Mouse (Mus musculus) erythroid progenitor cell, adult 5-6 weeks (primary cell): ENCODE measurements around the gene Amhr2. TPM values are rescaled to one million over a fixed set of nuclear protein-coding genes. Genes with fewer than 3 reads are reported as not detected.

Experiments
- ATAC-seq: replicated peaks from 2 replicates; pipeline ENCODE4 v1.8.0; 2016; ENCODE audit warnings: moderate number of reproducible peaks, mild to moderate bottlenecking, moderate TSS enrichment, inconsistent platforms; ENCODE audit not compliant: poor library complexity, low FRiP score, severe bottlenecking
- total RNA-seq, 2 experiments: library from RNA; stranded (forward) in 1 of 2; stranded (reverse) in 1 of 2; fragments of 150-400 nt in 1 of 2; fragments of 186-747, 209-891 nt in 1 of 2; gene quantifications; 2 replicates each; pipeline versions ENCODE4 v1.2.3 to v1.2.4; 2015 to 2017; ENCODE audit warnings: low replicate concordance in 2 of 2

The Amhr2 gene
- total RNA-seq (2015; ENCODE audit: low replicate concordance) (not detected in 2 replicates), total RNA-seq (2017; ENCODE audit: low replicate concordance) (3.6 TPM in 1 of 2 replicates, not detected in the other)

DNA sequence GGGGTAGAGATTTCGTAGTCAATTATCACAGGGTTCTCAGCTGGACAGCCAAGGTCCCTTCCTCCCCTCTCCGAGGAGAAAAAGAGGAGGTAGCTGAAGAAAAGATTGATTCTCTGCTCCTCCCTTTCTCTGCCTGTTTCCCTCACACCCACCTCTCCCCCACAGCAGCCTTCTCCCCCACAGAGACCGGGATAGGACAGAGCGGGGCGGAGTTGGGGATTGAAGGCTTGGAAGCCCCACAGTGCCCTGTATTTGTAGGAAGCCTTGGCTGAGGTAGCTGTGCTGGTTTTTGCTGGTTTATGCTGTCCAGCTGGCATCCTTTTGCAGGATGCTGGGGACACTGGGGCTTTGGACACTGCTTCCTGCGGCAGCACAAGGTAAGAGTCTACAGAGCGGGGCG, at the start of gene Amhr2:
Gene Amhr2, plus strand, starts transcription at position 222 of the 400 bp plus-strand sequence.
- no peak for ATAC-seq

DNA sequence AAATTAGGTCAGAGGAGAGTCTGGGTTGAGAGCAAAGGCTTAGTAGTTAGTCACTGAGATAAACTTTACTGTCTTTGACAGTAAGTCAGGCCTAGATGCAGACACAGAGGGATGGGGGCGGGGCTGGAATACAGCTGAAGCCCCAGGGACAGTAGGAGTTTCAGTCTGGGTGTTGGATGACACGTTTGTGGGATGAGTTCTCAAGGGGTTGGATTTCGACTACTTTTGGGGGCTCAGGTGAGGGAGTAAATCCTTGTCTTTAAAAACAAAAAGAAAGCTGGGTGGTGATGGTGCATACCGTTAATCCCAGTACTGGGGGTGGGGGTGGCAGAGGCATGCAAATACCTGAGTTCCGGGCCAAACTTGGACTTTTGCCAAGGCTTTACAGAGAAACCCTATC, 46.5 kb upstream of the Amhr2 start:
- ATAC-seq, result no peak

DNA sequence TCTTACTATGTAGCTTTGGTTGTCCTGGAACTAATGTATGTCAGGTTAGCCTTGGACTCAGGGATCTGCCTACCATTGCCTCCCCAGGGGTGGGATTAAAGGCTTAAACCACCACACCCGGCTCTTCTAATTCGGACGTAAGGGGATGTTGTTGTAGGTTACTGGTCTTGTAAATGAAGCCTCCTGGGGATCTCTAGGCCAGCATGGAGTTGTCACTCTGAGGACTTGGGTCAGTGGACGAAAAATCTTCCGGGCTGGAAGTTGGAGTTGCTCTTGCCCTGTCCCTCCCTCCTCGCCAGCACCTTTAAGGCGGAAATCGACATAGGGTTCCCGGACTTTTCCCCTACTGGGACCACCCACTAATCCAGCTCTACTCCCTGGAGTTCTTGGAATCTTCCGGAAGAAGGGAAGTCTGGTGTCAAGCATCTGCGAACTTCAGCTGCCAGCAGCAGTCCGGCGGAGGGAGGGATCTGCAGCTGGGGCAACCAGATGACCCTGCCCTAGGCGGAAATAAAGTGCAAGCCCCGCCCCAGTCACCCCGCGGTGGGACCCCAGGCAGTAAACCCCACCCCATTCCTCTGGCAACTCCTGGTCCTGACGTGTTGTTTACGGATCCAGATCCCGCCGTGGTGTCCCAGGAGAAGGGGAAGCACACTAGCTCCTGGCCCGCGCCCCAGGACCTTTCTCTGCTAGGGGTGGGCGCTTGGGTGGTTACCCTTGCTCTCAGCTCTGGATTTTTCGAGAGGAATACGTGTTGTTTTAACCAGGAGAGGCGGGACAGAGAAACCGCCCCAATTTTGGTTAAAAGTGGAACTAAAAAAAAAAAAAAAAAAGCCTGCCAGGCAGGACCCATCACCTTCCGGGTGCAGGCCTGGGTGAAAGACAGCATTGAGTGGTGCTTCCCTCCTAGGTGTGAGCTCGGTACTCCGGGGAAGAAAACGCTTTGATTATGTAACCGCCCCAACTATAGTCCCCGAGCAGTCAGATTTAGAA, 45.6 kb upstream of the Amhr2 start:
- ATAC-seq, result peak; percentile 84

DNA sequence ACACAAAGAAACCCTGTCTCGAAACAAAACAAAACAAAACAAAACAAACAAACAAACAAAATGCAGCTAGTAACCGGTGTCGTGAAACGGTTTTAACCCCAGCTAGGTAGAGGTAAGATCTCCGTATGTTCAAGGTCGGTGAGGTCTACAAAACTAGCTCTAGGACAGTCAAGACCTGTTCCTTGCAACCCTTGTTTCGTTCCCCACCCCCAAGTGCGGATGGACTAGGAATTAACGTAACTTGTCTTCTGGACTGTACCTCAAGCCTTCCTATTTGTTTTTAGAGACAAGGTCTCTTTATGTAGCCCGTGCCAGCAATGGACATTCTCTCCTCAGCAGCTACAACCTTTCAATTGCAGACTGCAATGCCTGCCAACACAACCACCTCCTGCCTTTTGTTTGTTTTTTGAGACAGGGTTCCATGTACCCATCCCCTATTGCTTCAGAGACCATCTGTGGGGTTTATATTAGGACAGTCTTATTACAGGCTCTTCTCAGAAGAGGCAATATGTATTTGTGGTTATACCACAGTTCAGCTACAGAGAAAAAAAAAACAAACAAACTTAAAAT, 44.6 kb upstream of the Amhr2 start:
- no peak for ATAC-seq

DNA sequence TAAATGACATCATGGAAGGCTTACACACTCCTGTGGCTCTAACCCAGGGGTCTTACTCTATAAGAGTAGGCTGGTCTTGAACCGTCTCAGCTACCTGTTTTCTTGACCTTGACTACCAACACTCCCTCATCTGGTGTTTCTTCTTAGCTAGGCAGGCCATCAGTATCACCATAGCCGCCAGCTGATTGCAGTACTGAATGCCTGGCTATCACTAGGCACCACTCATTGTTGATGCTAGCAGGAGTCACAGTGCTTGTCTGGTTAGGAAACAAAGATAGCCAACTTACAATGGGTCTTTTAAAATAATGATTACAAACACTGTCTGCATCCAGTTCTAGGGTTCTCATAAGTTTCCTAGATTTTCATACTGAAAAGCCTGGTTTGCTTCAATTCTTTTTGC, 43.9 kb upstream of the Amhr2 start:
- ATAC-seq, result no peak

DNA sequence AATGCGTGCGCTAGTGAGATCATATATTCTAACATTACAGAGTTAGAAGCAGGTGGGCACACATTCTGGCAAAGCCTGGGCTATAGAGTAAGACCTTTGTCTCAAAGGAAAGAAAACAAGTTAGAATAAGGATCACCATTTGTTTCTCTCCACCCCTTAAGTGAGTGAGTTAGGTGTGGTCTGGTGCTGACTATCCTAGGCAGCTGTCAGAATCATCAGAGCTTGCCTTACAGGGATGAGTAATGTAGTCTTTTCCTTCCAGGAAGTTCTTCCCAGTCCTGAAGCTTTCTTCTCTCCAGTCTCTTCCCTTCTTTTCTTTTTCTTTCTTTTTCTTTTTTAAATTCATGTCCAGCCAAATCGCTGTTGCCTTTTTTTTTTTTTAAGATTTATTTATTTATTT, 43.0 kb upstream of the Amhr2 start:
- no peak for ATAC-seq

DNA sequence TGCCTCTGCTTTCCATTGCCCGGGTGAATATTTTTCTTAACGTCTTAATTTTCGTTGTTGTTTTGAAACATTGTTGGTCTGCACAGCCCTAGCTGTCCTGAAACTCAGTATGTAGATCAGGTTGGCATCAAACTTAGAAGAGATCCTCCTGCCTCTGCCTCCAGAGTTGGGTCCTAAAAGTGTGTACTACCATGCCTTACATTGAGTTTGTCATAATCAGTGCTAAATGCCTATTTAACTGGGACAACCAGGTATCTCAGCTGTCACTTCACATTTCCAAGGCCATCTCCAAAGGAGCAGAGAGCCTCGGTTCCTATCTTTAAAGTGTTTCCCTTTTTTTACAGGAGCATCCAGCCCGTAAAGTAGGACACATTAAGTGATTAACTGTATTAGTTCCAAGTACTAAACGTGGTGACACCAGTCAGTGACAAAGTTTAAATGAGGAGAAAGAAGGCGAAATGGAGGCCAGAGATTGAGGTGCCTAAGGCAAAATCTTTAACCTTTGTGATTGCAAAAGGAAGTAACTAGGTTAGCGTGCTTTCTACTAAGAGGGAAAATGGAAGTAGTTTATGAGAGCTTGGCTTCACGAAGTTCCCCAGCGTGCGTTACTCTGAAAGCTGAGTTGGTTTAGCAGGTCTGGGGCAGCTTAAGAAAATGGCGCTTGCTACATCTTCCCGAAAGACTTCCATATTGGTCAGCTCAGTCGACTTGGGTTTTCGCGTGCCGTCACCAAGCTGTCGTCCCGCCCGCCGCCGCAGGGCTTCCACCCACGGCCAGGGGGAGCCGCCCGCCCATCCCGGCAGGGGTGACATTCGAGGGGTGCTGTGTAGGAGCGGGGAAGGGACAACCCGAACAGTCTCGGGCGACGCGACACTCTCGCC, 40.3 kb upstream of the Amhr2 start:
- ATAC-seq, result peak; percentile 63

DNA sequence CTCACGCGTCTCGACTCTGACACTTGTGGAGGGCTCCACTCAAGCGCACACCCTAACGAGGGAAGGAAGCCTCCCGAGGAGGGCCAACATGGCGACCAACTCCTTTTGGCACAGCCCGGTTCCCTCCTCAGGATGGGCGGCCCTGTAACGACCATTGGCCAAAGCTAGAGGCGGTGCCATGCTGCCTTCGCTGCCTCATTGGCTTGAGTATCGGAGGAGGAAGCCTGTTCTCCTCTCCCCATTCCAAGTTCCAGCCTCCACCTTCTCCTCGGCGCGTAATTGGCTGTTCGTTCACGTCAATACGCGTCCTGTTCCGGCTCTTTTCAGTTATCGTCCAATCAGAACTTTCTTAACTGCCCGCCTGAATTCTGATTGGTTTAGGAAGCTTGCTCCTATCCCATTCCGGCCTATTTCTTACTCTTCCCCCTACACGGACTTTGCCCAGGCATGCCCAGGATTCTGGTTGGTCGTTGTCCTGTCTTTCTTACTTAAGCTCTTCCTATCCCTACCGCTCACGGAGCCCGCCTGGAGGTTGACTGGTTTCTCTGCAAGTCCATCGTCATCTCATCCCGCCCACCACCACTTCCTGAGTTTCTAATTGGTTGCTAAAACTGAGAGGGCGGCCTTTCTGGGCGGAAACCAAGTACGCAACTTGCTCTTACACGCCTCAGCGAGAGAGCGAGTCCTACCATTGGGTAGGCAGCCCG, 39.5 kb upstream of the Amhr2 start, which contains the start of gene Sp1:
Gene Sp1, plus strand, starts transcription at position 655 of the 707 bp plus-strand sequence.
- peak; percentile 83 for ATAC-seq

DNA sequence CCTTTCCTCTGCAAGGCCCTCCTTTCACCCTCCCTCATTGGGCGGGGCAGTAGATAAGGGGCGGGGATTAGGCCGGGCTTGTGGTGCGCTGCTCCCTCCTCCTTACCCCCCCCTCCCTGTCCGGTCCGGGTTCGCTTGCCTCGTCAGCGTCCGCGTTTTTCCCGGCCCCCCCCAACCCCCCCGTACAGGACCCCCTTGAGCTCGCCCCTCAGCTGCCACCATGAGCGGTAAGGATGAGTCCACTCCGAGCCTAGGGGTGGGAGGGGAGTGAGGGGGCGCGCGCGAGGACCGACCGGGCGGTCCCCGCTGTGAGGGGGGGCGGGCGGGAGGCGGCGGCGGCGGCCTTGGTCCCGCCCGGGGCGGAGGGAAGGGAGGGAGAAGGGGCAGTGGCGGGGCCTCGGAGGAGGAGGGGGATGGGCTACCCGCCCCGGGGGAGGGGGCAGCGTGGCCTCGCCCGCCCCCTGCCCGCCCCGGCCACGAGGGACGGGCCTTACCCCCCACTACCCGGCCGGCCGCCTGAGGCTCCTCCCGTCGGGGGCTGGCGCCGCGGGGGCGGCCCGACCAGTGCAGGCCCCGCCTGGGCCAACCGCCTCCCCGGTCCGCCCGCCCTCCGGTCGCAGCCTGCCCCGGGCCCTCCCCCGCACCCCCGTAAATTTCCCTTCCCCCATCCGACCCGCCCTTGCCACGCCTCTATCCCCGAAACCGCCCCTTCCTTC, 38.8 kb upstream of the Amhr2 start:
- ATAC-seq, result peak; percentile 31

DNA sequence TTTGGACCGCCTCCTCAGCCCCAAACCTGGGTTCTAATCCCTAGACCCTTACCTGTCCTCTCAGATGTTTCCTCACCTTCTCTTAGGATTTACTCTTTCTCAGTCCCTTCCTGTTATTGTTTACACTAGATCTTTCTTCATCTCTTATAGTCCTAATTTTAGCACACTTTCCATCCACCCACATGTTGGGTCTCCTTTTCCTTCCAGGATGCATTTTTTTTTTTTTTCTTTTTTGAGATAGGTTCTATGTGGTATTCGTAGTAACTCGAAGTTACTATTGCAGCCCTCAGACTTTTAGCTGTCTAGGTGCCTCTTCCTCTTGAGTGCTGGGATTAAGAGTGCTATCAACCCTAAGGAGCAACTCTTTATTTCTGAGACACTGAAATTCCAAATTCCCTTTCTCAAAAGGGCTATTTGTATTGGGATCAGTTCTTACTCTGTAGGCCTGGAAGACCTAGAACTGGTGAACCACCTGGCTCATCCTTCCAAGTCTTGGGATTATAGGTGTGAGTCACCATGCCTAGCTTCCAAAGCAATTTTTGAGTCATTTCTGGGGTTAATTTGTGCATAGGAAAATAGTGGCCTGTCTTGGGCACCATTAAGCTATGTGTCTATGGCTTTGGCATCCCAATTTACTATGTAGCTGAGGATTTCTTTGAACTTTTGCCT, 38.1 kb upstream of the Amhr2 start:
- ATAC-seq, result no peak

DNA sequence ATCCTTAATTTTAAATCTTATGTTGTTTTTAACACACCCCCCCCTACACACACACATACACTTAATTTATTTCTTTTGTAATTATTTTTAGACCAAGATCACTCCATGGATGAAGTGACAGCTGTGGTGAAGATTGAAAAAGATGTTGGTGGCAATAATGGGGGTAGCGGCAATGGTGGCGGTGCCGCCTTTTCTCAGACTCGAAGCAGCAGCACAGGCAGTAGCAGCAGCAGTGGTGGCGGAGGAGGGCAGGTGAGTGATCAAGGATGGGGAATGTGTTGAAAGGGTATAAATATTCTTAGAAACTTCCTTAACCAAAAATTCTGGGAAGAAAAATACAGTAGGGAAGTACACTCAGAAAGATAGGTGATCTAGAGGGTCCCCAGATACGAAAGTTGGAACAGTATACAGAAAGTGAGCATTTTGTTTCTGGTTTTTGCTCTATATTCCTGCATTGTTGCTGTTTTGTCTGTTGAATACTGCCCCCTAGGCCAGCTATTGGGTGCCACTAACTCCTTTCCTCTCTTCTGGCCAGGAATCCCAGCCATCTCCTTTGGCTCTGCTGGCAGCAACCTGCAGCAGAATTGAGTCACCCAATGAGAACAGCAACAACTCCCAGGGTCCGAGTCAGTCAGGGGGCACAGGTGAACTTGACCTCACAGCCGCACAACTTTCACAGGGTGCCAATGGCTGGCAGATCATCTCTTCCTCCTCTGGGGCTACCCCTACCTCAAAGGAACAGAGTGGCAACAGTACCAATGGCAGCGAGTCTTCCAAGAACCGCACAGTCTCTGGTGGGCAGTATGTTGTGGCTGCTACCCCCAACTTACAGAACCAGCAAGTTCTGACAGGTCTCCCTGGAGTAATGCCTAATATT, 37.2 kb upstream of the Amhr2 start:
- no peak for ATAC-seq

DNA sequence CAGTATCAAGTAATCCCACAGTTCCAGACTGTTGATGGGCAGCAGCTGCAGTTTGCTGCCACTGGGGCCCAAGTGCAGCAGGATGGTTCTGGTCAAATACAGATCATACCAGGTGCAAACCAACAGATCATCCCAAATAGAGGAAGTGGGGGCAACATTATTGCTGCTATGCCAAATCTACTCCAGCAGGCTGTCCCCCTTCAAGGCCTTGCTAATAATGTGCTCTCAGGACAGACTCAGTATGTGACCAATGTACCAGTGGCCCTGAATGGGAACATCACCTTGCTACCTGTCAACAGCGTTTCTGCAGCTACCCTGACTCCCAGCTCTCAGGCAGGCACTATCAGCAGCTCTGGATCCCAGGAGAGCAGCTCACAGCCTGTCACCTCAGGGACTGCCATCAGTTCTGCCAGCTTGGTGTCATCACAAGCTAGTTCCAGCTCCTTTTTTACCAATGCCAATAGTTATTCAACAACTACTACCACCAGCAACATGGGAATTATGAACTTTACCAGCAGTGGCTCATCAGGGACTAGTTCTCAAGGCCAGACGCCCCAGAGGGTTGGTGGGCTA, 36.5 kb upstream of the Amhr2 start:
- no peak for ATAC-seq

DNA sequence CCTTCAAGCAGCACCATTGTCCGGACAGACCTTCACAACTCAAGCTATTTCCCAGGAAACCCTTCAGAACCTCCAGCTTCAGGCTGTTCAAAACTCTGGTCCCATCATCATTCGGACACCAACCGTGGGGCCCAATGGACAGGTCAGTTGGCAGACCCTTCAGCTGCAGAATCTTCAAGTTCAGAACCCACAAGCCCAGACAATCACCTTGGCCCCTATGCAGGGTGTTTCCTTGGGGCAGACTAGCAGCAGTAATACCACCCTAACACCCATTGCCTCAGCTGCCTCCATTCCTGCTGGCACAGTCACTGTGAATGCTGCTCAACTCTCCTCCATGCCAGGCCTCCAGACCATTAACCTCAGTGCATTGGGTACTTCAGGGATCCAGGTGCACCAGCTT, 35.9 kb upstream of the Amhr2 start:
- no peak for ATAC-seq

DNA sequence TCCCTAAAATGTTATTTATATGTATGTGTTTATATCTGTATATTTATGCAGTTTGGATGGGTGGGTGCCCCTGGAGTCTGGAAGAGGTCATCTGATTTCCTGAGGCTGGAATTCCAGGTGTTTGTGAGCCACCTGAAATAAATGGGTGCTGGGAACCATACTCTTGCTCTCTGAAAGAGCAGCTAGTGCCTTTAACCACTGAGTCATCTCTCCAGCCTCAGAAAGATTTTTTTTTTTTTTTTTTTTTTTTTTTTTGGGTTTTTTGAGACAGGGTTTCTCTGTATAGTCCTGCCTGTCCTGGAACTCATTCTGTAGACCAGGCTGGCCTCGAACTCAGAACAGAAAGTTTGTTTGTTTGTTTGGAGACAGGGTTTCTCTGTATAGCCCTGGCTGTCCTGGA, 34.1 kb upstream of the Amhr2 start:
- ATAC-seq, result no peak

DNA sequence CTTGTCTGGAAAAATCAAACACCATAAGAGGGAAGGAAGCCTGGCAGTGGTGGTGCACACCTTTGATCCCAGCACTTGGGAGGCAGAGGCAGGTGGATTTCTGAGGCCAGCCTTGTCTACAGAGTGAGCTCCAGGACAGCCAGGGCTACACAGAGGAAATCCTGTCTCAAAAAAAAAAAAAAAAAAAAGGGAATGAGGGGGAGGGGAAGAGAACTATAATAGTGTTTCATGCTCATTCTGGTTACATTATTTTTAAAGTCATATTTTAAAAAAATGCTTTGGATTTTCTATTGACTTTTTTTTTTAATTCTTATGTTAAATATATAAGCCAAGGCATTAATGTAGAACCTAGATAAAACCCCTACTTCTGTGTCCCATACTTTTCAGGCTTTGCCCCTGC, 31.5 kb upstream of the Amhr2 start:
- no peak for ATAC-seq

DNA sequence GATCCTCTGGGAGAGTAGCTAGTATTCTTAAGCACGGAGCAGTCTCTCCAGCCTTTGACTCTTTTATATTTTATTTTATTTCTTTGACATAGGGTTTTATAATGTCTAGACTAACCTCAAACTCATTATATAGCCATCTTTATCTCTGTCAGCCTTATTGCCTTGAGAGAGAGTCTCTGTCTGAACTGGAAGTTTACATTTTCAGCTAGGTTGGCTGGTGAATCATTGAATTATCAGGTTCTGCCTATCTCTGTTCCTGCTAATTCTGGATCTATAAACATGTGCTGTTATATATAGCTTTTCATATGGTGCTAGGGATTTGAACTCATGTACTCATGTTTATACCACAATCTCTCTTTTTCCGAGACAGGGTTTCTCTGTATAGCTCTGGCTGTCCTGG, 27.6 kb upstream of the Amhr2 start:
- ATAC-seq, result no peak

DNA sequence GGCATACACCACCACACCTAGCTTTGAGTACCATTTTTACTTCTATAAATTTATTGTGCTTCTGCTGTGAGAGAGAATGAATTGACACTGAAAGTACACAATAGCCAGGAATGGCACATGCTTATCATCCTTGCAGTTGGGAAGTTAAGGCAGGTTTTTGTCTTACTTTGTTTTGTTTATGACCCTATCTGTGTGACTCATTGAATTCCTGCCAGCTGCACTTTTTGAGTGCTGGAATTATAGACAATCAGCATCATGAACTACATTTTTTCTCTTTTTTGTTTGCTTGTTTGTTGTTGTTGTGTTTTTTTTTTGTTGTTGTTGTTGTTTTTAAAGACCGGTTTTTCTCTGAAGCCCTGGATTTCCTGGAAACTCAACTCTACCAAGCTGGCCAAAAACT, 24.2 kb upstream of the Amhr2 start:
- no peak for ATAC-seq
